Mouse (Mus musculus): ENCODE results near the gene Kcnh2. TPM values are rescaled to one million over a fixed set of nuclear protein-coding genes. Genes with fewer than 3 reads are reported as not detected.
A peak's percentile ranks its signal among the peaks of the same experiment; 100 is the strongest.

Gene Kcnh2
- total and polyA plus RNA-seq, 3 experiments: 1.3 to 12.6 (median 6.8) TPM

DNA sequence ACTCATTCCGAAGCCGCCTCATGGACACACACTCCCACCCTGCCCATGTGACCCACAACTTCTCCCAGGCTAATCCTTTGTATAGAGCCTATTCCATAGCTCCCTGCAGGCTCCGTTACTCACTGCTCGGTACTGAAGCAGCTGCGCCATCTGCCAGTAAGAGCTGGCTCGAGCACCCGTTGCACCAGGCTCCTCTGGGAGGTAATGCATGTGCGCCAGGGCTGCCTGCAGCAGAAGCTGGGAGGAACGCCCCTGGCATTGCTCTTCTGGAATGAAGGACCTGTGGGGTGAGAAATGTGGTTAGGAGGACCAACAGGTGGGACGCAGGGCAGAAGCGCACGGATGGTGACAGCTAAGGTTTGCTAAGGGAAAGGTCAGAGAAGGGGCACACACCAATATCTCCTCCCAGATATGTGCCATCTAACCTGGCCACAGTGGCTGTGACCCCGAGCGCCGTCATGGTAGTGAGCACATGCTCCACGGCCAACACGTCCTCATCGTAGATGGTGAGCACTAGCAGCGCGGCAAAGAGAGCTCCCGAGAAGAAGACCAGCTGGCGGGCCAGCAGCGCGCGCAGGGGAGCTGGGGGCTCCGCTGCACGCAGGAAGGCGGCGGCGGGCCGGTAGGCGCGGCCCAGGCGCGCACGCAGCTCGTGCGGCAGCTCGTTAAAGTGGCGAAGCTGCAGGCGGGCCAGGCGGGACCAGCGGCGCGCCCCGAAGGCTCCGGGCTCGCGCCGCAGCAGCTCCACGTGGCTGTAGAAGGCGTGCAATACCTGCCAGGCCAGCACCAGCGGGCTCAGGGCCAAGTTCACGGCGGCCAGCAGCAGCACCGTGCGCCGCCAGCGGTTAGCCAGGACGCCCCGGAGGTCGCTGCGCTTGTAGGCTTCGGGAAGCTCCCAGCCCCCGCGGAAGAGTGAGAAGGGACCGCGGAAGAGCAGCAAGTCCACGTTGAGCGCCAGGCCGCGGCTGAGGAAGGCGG is 36.1 kb upstream of the Kcnh2 start:
- no peak for TF ChIP-seq TAL1 (conservative IDR thresholded peaks at IDR 0.05; ENCODE audit: low read depth, low read length)
- no peak for TF ChIP-seq POLR2AphosphoS5 (IDR thresholded peaks at IDR 0.05; ENCODE audit: insufficient replicate concordance, low read depth, low read length)
- no peak for TF ChIP-seq GATA1 (IDR thresholded peaks at IDR 0.05; ENCODE audit: borderline replicate concordance, low read length)
- TF ChIP-seq CTCF (IDR thresholded peaks at IDR 0.05; ENCODE audit: low read depth, low read length): no peak
- no peak for TF ChIP-seq GATA2 (IDR thresholded peaks at IDR 0.05; ENCODE audit: borderline replicate concordance, low read depth, low read length)
- Histone ChIP-seq H3K36me3 (replicated peaks) (peaks cover 2% of the 10 kb centered on the region), H3K27me3 (ENCODE audit: insufficient read depth, low read length) (peaks cover 20% of the 10 kb centered on the region), H3K4me1 (ENCODE audit: insufficient read depth, low read depth, low read length) (peaks cover 75% of the 10 kb centered on the region), H3K4me3 (ENCODE audit: low read depth, low read length) (peak overlapping the region; percentile 16; the same call in 1 of the 2 replicates), H3K9me3 (replicated peaks) (peaks cover 13% of the 10 kb centered on the region)
- DNase-seq (ENCODE audit: low spot score) (no peak), ATAC-seq (ENCODE audit: extremely low read depth, insufficient number of reproducible peaks, low FRiP score, poor library complexity, severe bottlenecking) (no peak)

- peaks cover 74% of the 10 kb centered on the region for H3K4me1 ChIP-seq (ENCODE audit: insufficient read depth, low read depth, low read length)
- peaks cover 25% of the 10 kb centered on the region for H3K27me3 ChIP-seq (ENCODE audit: insufficient read depth, low read length)
- no peak for ATAC-seq (ENCODE audit: extremely low read depth, insufficient number of reproducible peaks, low FRiP score, poor library complexity, severe bottlenecking)
Measured at GRCm38 (mm10) chr5:24385887-24386550, 34.6 kb upstream of the Kcnh2 start.

GRCm38 (mm10) chr5:24385374-24385773 is 34.0 kb upstream of the Kcnh2 start:
- Histone ChIP-seq H3K27me3 (ENCODE audit: insufficient read depth, low read length) (peaks cover 25% of the 10 kb centered on the region), H3K36me3 (replicated peaks) (no peaks in the 10 kb centered on the region), H3K9me3 (replicated peaks) (peaks cover 13% of the 10 kb centered on the region), H3K4me3 (ENCODE audit: low read depth, low read length) (no peak overlapping the region), H3K4me1 (ENCODE audit: insufficient read depth, low read depth, low read length) (peaks cover 76% of the 10 kb centered on the region)
- no peak for TF ChIP-seq TAL1 (conservative IDR thresholded peaks at IDR 0.05; ENCODE audit: low read depth, low read length)
- no peak for TF ChIP-seq POLR2AphosphoS5 (IDR thresholded peaks at IDR 0.05; ENCODE audit: insufficient replicate concordance, low read depth, low read length)
- no peak for TF ChIP-seq GATA2 (IDR thresholded peaks at IDR 0.05; ENCODE audit: borderline replicate concordance, low read depth, low read length)
- TF ChIP-seq CTCF (IDR thresholded peaks at IDR 0.05; ENCODE audit: low read depth, low read length): no peak
- no peak for TF ChIP-seq GATA1 (IDR thresholded peaks at IDR 0.05; ENCODE audit: borderline replicate concordance, low read length)
- ATAC-seq (ENCODE audit: extremely low read depth, insufficient number of reproducible peaks, low FRiP score, poor library complexity, severe bottlenecking) (no peak), DNase-seq (ENCODE audit: low spot score) (no peak)

More at GRCm38 (mm10) chr5:24385887-24386550, 34.6 kb upstream of the Kcnh2 start:
- Histone ChIP-seq H3K36me3 (replicated peaks) (no peaks in the 10 kb centered on the region), H3K9me3 (replicated peaks) (peaks cover 13% of the 10 kb centered on the region), H3K4me3 (ENCODE audit: low read depth, low read length) (no peak overlapping the region)
- DNase-seq (ENCODE audit: low spot score): no peak
- TF ChIP-seq POLR2AphosphoS5 (IDR thresholded peaks at IDR 0.05; ENCODE audit: insufficient replicate concordance, low read depth, low read length) (no peak), GATA1 (IDR thresholded peaks at IDR 0.05; ENCODE audit: borderline replicate concordance, low read length) (no peak), GATA2 (IDR thresholded peaks at IDR 0.05; ENCODE audit: borderline replicate concordance, low read depth, low read length) (no peak), TAL1 (conservative IDR thresholded peaks at IDR 0.05; ENCODE audit: low read depth, low read length) (no peak), CTCF (IDR thresholded peaks at IDR 0.05; ENCODE audit: low read depth, low read length) (no peak)

DNA sequence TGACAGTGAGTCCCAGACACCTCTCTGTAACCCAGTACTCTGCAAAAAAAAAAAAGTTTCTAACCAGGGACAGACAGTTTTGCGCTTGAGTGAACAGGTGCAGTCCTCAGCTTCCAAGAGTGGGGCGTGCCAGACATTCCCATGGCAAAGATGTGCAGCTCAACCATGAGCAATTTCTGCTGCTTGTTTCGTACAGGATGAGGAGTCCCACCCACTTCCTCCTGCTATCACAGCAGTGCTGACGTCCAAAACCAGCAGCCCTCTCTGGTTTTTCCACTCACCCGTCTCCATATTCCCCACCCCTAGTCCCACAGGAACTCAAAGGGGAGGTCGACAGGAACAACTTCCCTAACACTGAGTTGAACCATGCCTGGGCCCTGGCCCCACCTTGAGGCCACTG is 33.0 kb upstream of the Kcnh2 start:
- Histone ChIP-seq H3K4me3 (ENCODE audit: low read depth, low read length) (peak overlapping the region; percentile 76; the same call in 1 of the 2 replicates), H3K9me3 (replicated peaks) (peaks cover 13% of the 10 kb centered on the region), H3K27me3 (ENCODE audit: insufficient read depth, low read length) (peaks cover 34% of the 10 kb centered on the region), H3K36me3 (replicated peaks) (no peaks in the 10 kb centered on the region), H3K4me1 (ENCODE audit: insufficient read depth, low read depth, low read length) (peaks cover 70% of the 10 kb centered on the region)
- ATAC-seq (ENCODE audit: extremely low read depth, insufficient number of reproducible peaks, low FRiP score, poor library complexity, severe bottlenecking) (no peak), DNase-seq (ENCODE audit: low spot score) (peak; percentile 24)
- TF ChIP-seq POLR2AphosphoS5 (IDR thresholded peaks at IDR 0.05; ENCODE audit: insufficient replicate concordance, low read depth, low read length) (no peak), GATA1 (IDR thresholded peaks at IDR 0.05; ENCODE audit: borderline replicate concordance, low read length) (no peak)

- Histone ChIP-seq H3K36me3 (replicated peaks) (no peaks in the 10 kb centered on the region), H3K4me1 (ENCODE audit: insufficient read depth, low read depth, low read length) (peaks cover 59% of the 10 kb centered on the region), H3K27me3 (ENCODE audit: insufficient read depth, low read length) (peaks cover 43% of the 10 kb centered on the region), H3K4me3 (ENCODE audit: low read depth, low read length) (peak overlapping the region; percentile 76), H3K9me3 (replicated peaks) (peaks cover 11% of the 10 kb centered on the region)
- DNase-seq (ENCODE audit: low spot score) (peak; percentile 72), ATAC-seq (ENCODE audit: extremely low read depth, insufficient number of reproducible peaks, low FRiP score, poor library complexity, severe bottlenecking) (peak; percentile 93)
- no peak for TF ChIP-seq POLR2AphosphoS5 (IDR thresholded peaks at IDR 0.05; ENCODE audit: insufficient replicate concordance, low read depth, low read length)
- TF ChIP-seq TAL1 (conservative IDR thresholded peaks at IDR 0.05; ENCODE audit: low read depth, low read length): no peak
- TF ChIP-seq GATA2 (IDR thresholded peaks at IDR 0.05; ENCODE audit: borderline replicate concordance, low read depth, low read length): no peak
- no peak; the same call in 1 of the 2 replicates for TF ChIP-seq CTCF (IDR thresholded peaks at IDR 0.05; ENCODE audit: low read depth, low read length)
- TF ChIP-seq GATA1 (IDR thresholded peaks at IDR 0.05; ENCODE audit: borderline replicate concordance, low read length): no peak
Measured at GRCm38 (mm10) chr5:24383026-24383859, 31.8 kb upstream of the Kcnh2 start.
